In the genomic region with DNA sequence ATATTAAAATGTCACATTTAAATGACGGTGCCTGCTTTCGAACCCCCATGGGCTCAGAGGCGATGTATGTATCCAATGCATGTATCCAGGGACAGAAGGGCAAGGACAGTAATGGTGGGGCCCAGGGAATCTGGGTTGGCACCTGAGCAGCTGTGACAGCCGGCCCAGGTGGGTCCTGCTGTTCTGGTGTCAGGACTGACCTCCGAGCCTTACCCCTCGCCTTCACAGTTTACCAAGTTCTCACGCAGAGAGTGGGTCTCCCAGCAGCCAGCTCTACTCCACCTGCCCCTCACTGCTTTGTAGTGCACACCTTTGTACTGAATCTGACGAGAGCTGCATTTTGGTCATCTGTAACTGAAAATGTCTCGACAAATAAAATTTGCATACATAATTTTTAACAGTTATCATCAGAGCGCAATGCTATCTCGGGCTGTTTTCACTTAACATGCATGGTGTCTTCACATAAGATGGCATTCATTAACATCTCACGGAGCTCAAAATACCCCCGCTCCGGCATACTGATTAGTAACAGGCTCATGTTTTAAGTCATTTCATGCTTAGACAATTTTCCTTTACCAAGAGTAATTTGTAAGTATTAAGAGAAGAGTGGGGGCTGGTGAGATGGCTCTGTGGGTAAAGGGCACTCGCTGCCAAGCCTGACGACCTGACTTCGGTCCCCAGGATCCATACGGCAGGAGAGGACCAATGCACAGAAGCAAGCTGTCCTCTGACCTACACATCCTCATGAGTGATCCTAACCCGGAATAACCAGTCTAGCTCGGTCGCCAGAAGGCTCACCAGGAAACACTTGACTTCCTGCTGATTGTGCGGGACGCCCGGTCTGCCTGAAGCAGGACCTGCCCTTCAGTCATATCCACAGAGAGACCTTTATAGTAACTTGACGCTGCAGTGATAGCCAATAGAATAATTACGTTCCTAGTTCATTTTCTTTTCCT, we compare ENCODE assay signal across 9 mouse cellular contexts.
A peak's percentile ranks its signal among the peaks of the same experiment; 100 is the strongest.
DNase-seq lines count a peak whose midpoint lies in the region; ATAC-seq lines count a peak whose summit lies in the region.
"Had no signal": no experiment of that assay in that cellular context is flagged by ENCODE, and none has a peak within 500 bp of the region (broad histone marks: within the 10 kb centered on the region; RNA-seq: fewer than 3 reads in every experiment).

No protein-coding gene starts in this region.

- no peaks in the 10 kb centered on the region for H3K27me3 ChIP-seq in forebrain, embryonic 11.5 days (ENCODE audit: control insufficient read depth, insufficient read depth, low read length)
- no peaks in the 10 kb centered on the region for H3K27me3 ChIP-seq in forebrain, embryonic 10.5 days (ENCODE audit: poor library complexity, severe bottlenecking)
- no peaks in the 10 kb centered on the region for H3K27me3 ChIP-seq in midbrain, embryonic 14.5 days (ENCODE audit: control insufficient read depth, insufficient read depth, low read length)
- H3K27me3 ChIP-seq in midbrain, embryonic 11.5 days (ENCODE audit: control insufficient read depth, insufficient read depth, low read length), result no peaks in the 10 kb centered on the region
- H3K27me3 ChIP-seq in stomach, embryonic 16.5 days (ENCODE audit: control insufficient read depth, insufficient read depth, low read length), result no peaks in the 10 kb centered on the region

- no peaks in the 10 kb centered on the region for H3K36me3 ChIP-seq in forebrain, embryonic 11.5 days (ENCODE audit: control insufficient read depth, insufficient read depth, low read length)
- peaks cover 25% of the 10 kb centered on the region for H3K36me3 ChIP-seq in forebrain, embryonic 10.5 days (replicated peaks)
- peaks cover 6% of the 10 kb centered on the region; the same call in 1 of the 2 replicates for H3K36me3 ChIP-seq in midbrain, embryonic 14.5 days (ENCODE audit: control insufficient read depth, insufficient read depth, low read length)
- H3K36me3 ChIP-seq in midbrain, embryonic 11.5 days (ENCODE audit: control insufficient read depth, insufficient read depth, low read length), result no peaks in the 10 kb centered on the region
- H3K36me3 ChIP-seq in stomach, embryonic 16.5 days (ENCODE audit: control insufficient read depth, insufficient read depth, low read length), result no peaks in the 10 kb centered on the region

- 86% methylated on average over 26 of the region's 26 CpGs for WGBS in forebrain, embryonic 11.5 days
- WGBS in forebrain, embryonic 10.5 days, result 85% methylated on average over 26 of the region's 26 CpGs
- 80% methylated on average over 26 of the region's 26 CpGs for WGBS in midbrain, embryonic 14.5 days
- 91% methylated on average over 26 of the region's 26 CpGs for WGBS in midbrain, embryonic 11.5 days
- WGBS in stomach, embryonic 16.5 days, result 77% methylated on average over 26 of the region's 26 CpGs

- H3K4me3 ChIP-seq in forebrain, embryonic 11.5 days (ENCODE audit: low read depth, low read length), result no peak overlapping the region
- H3K4me3 ChIP-seq in forebrain, embryonic 10.5 days, result no peak overlapping the region
- H3K4me3 ChIP-seq in midbrain, embryonic 14.5 days (replicated peaks; ENCODE audit: low read depth, low read length), result no peak overlapping the region
- no peak overlapping the region for H3K4me3 ChIP-seq in midbrain, embryonic 11.5 days (ENCODE audit: low read depth, low read length)
- no peak overlapping the region for H3K4me3 ChIP-seq in stomach, embryonic 16.5 days (replicated peaks; ENCODE audit: low read length)

- DNase-seq in forebrain, embryonic 11.5 days (ENCODE audit: low spot score), result peak; percentile 47
- no peak for DNase-seq in forebrain, embryonic 10.5 days (ENCODE audit: extremely low spot score, low spot score)
- DNase-seq in midbrain, embryonic 14.5 days, result peak; percentile 38
- no peak for DNase-seq in midbrain, embryonic 11.5 days (ENCODE audit: low spot score, missing footprints)
- DNase-seq in liver, result peak; percentile 15
- no peak for DNase-seq in testis, postnatal 10 days (ENCODE audit: low spot score)
- no peak for DNase-seq in ovary, postnatal 10 days (ENCODE audit: low spot score)
- DNase-seq: kidney, adult 18-20 months had no signal

- ATAC-seq in forebrain, embryonic 11.5 days (replicated peaks; ENCODE audit: low FRiP score), result no peak
- ATAC-seq in midbrain, embryonic 14.5 days (ENCODE audit: low FRiP score, low TSS enrichment), result no peak
- ATAC-seq in midbrain, embryonic 11.5 days (ENCODE audit: low FRiP score), result no peak
- ATAC-seq in stomach, embryonic 16.5 days (ENCODE audit: insufficient read depth, low FRiP score), result peak; percentile 78; the same call in 1 of the 2 replicates

- no peak overlapping the region for H3K27ac ChIP-seq in forebrain, embryonic 11.5 days (ENCODE audit: low read depth, low read length)
- no peak overlapping the region for H3K27ac ChIP-seq in forebrain, embryonic 10.5 days
- peak overlapping the region; percentile 46 for H3K27ac ChIP-seq in midbrain, embryonic 14.5 days (replicated peaks; ENCODE audit: low read depth, low read length)
- no peak overlapping the region for H3K27ac ChIP-seq in midbrain, embryonic 11.5 days (ENCODE audit: low read depth, low read length)
- no peak overlapping the region for H3K27ac ChIP-seq in stomach, embryonic 16.5 days (ENCODE audit: low read length)

- H3K4me1 ChIP-seq in forebrain, embryonic 11.5 days (replicated peaks; ENCODE audit: control insufficient read depth, insufficient read depth, low read length), result no peaks in the 10 kb centered on the region
- H3K4me1 ChIP-seq in forebrain, embryonic 10.5 days, result peaks cover 12% of the 10 kb centered on the region; the same call in 1 of the 2 replicates
- H3K4me1 ChIP-seq in midbrain, embryonic 14.5 days (ENCODE audit: control insufficient read depth, insufficient read depth, low read length), result no peaks in the 10 kb centered on the region
- H3K4me1 ChIP-seq in midbrain, embryonic 11.5 days (ENCODE audit: control insufficient read depth, insufficient read depth, low read length), result no peaks in the 10 kb centered on the region
- H3K4me1 ChIP-seq in stomach, embryonic 16.5 days (ENCODE audit: control insufficient read depth, insufficient read depth, low read length), result peaks cover 16% of the 10 kb centered on the region

- H3K4me2 ChIP-seq in forebrain, embryonic 11.5 days (ENCODE audit: low read depth, low read length, severe bottlenecking), result no peak overlapping the region
- H3K4me2 ChIP-seq in midbrain, embryonic 14.5 days (ENCODE audit: low read length), result no peak overlapping the region
- H3K4me2 ChIP-seq in midbrain, embryonic 11.5 days, result no peak overlapping the region
- H3K4me2 ChIP-seq in stomach, embryonic 16.5 days (ENCODE audit: low read depth, low read length), result no peak overlapping the region

- no peaks in the 10 kb centered on the region for H3K9me3 ChIP-seq in forebrain, embryonic 11.5 days (ENCODE audit: control insufficient read depth, low read length)
- no peaks in the 10 kb centered on the region for H3K9me3 ChIP-seq in forebrain, embryonic 10.5 days
- no peaks in the 10 kb centered on the region for H3K9me3 ChIP-seq in midbrain, embryonic 14.5 days (ENCODE audit: control insufficient read depth, low read length)
- no peaks in the 10 kb centered on the region for H3K9me3 ChIP-seq in midbrain, embryonic 11.5 days (ENCODE audit: control insufficient read depth, low read length)
- H3K9me3 ChIP-seq in stomach, embryonic 16.5 days (replicated peaks; ENCODE audit: control insufficient read depth, low read length), result no peaks in the 10 kb centered on the region

- no peak overlapping the region for H3K9ac ChIP-seq in forebrain, embryonic 11.5 days (ENCODE audit: low read length)
- no peak overlapping the region for H3K9ac ChIP-seq in midbrain, embryonic 14.5 days (replicated peaks; ENCODE audit: low read length)
- H3K9ac ChIP-seq in midbrain, embryonic 11.5 days (ENCODE audit: low read length), result no peak overlapping the region
- no peak overlapping the region for H3K9ac ChIP-seq in stomach, embryonic 16.5 days (ENCODE audit: low read length)

Comparison
In these comparisons a context has a peak if more than half of its experiments do, and no peak if none do; other contexts are left out.
1. DNase-seq: peak in forebrain, embryonic 11.5 days (single experiment), midbrain, embryonic 14.5 days (single experiment) and liver (single experiment); none in forebrain, embryonic 10.5 days (single experiment), midbrain, embryonic 11.5 days (single experiment), testis, postnatal 10 days (single experiment) and ovary, postnatal 10 days (single experiment).